Mouse (Mus musculus) layer of hippocampus, adult 9-11 months (tissue): ENCODE results near the gene Fubp1.

ENCODE experiments used
- DNase-seq: peaks from one replicate; pipeline ENCODE4 v3.0.0; 2022

The Fubp1 gene

GRCm38 (mm10) chr3:152239592-152239991 is 29.4 kb downstream of the Fubp1 start:
- DNase-seq, result no peak

GRCm38 (mm10) chr3:152241098-152241497 is 30.9 kb downstream of the Fubp1 start:
- no peak for DNase-seq

GRCm38 (mm10) chr3:152243304-152243703 is 33.1 kb downstream of the Fubp1 start:
- no peak for DNase-seq

GRCm38 (mm10) chr3:152245273-152245910 is 35.2 kb downstream of the Fubp1 start:
- DNase-seq, result peak; percentile 52

- DNase-seq, result no peak
Observed at GRCm38 (mm10) chr3:152247708-152248107, 37.5 kb downstream of the Fubp1 start.

- no peak for DNase-seq
Observed at GRCm38 (mm10) chr3:152250487-152250886, 40.3 kb downstream of the Fubp1 start.

- no peak for DNase-seq
Observed at GRCm38 (mm10) chr3:152257528-152257927, 47.3 kb downstream of the Fubp1 start.

GRCm38 (mm10) chr3:152259409-152259808 is 49.2 kb downstream of the Fubp1 start:
- peak; percentile 64 for DNase-seq

GRCm38 (mm10) chr3:152260362-152260761 is 50.1 kb downstream of the Fubp1 start:
- no peak for DNase-seq

GRCm38 (mm10) chr3:152261436-152261835 is 51.2 kb downstream of the Fubp1 start:
- no peak for DNase-seq

GRCm38 (mm10) chr3:152261948-152262347 is 51.7 kb downstream of the Fubp1 start:
- DNase-seq, result no peak

- DNase-seq, result no peak
Observed at GRCm38 (mm10) chr3:152264374-152264773, 54.2 kb downstream of the Fubp1 start.

GRCm38 (mm10) chr3:152264830-152265229 is 54.6 kb downstream of the Fubp1 start:
- DNase-seq, result no peak

GRCm38 (mm10) chr3:152265351-152266035 is 55.3 kb downstream of the Fubp1 start:
- peak; percentile 27 for DNase-seq

GRCm38 (mm10) chr3:152266036-152266421 is 55.8 kb downstream of the Fubp1 start, which contains the start of gene Nexn:
Gene Nexn (minus strand): TSS chr3:152266350.
- no peak for DNase-seq

- no peak for DNase-seq
Observed at GRCm38 (mm10) chr3:152268099-152268498, 57.9 kb downstream of the Fubp1 start.

- DNase-seq, result no peak
Observed at GRCm38 (mm10) chr3:152271071-152271710, 61.0 kb downstream of the Fubp1 start.

- DNase-seq, result no peak
Observed at GRCm38 (mm10) chr3:152271876-152272275, 61.7 kb downstream of the Fubp1 start.

GRCm38 (mm10) chr3:152272974-152273685 is 62.9 kb downstream of the Fubp1 start:
- no peak for DNase-seq

- DNase-seq, result no peak
Observed at GRCm38 (mm10) chr3:152275008-152275407, 64.8 kb downstream of the Fubp1 start.

GRCm38 (mm10) chr3:152276935-152277334 is 66.7 kb downstream of the Fubp1 start:
- no peak for DNase-seq

- DNase-seq, result no peak
Observed at GRCm38 (mm10) chr3:152277912-152278311, 67.7 kb downstream of the Fubp1 start.

GRCm38 (mm10) chr3:152278431-152278830 is 68.2 kb downstream of the Fubp1 start:
- DNase-seq, result no peak
